In genomic region chr4:89294486-89295440, GRCm38 (mm10) we compare ENCODE assay signal across 8 mouse cellular contexts. TPM values are rescaled to one million over a fixed set of nuclear protein-coding genes. Genes with fewer than 3 reads are reported as not detected.
DNase-seq lines count a peak whose midpoint lies in the region; ATAC-seq and TF ChIP-seq lines count a peak whose summit lies in the region.

Gene Cdkn2a, minus strand, starts transcription at chr4:89294653.

- no peak; the same call in 1 of the 2 replicates for TF ChIP-seq CTCF in hindbrain, postnatal 0 days (IDR thresholded peaks at IDR 0.05; ENCODE audit: low read depth)

- no peak within 1 kb of the TSS for H3K27ac ChIP-seq in hindbrain, postnatal 0 days
- H3K27ac ChIP-seq in macrophage, result peak within 1 kb of the TSS; percentile 13; the same call in 1 of the 2 replicates

- H3K4me2 ChIP-seq in hindbrain, postnatal 0 days (ENCODE audit: low read depth, low read length), result peak within 1 kb of the TSS; percentile 86

- H3K4me3 ChIP-seq in hindbrain, postnatal 0 days (ENCODE audit: low read length), result peak within 1 kb of the TSS; percentile 58
- H3K4me3 ChIP-seq in macrophage (ENCODE audit: inconsistent target), result peak within 1 kb of the TSS; percentile 49

- DNase-seq in cerebellum, postnatal 25 days, result peak; percentile 58 to 64
- DNase-seq in gastrocnemius, postnatal 25 days, result peak; percentile 44
- peak; percentile 78 for DNase-seq in hindbrain, postnatal 0 days (ENCODE audit: low spot score)
- peak; percentile 40 to 50 for DNase-seq in left cerebral cortex, postnatal 14 days (ENCODE audit: low spot score in 2 of 2)
- peak; percentile 64 to 66 for DNase-seq in right cerebral cortex, postnatal 10 days (ENCODE audit: low spot score in 2 of 2)

- intact Hi-C loops in left cerebral cortex, postnatal 14 days (cut with DNase I), result loop anchor here (5.0 kb wide), 1 partner anchor 228 kb away; no protein-coding TSS in a partner anchor

- H3K36me3 ChIP-seq in hindbrain, postnatal 0 days (ENCODE audit: insufficient read depth, low read length), result no peaks in the 10 kb centered on the region
- H3K36me3 ChIP-seq in macrophage (ENCODE audit: inconsistent target), result no peaks in the 10 kb centered on the region

- ATAC-seq in activated CD4-positive, CD25-positive, alpha-beta regulatory T cell, adult 4 months, result peak; percentile 79
- ATAC-seq in hindbrain, postnatal 0 days, result peak; percentile 94
- no peak for ATAC-seq in monocyte, adult 5-6 weeks (replicated peaks; ENCODE audit: insufficient number of reproducible peaks, low FRiP score, low TSS enrichment, poor library complexity, severe bottlenecking)

- no peaks in the 10 kb centered on the region for H3K79me2 ChIP-seq in macrophage (ENCODE audit: inconsistent target)

- 0 out of 2 replicates have a peak, but pooled peaks cover 6% of the 10 kb centered on the region for H3K4me1 ChIP-seq in hindbrain, postnatal 0 days (ENCODE audit: insufficient read depth, low read length)

- under 1% methylated on average over 107 of the region's 117 CpGs for WGBS in hindbrain, postnatal 0 days
- WGBS in macrophage (ENCODE audit: missing documents), result 2% methylated on average over 97 of the region's 117 CpGs

- H3K9ac ChIP-seq in hindbrain, postnatal 0 days (replicated peaks; ENCODE audit: low read length), result peak within 1 kb of the TSS; percentile 38

- no peaks in the 10 kb centered on the region for H3K9me3 ChIP-seq in hindbrain, postnatal 0 days (ENCODE audit: low read length)

- peaks cover 86% of the 10 kb centered on the region for H3K27me3 ChIP-seq in hindbrain, postnatal 0 days (ENCODE audit: insufficient read depth, low read length)

RNA-seq across cellular contexts. Expression of gene Cdkn2a, which starts in this region (rescaled TPM):
- polyA plus RNA-seq in activated CD4-positive, CD25-positive, alpha-beta regulatory T cell, adult 4 months (2017; shearing (Covaris generic)), result under 1 TPM in 1 of 2 experiments, not detected in 1; 0.60 TPM
- total RNA-seq in gastrocnemius, postnatal 25 days (2021), result not detected
- total RNA-seq in hindbrain, postnatal 0 days (2014; rRNA removed), result not detected in 2 replicates
- polyA plus RNA-seq in hindbrain, postnatal 0 days (2015; fragmentation: Nextera tagmentation; extraction: Ambion mirVana), result not detected in 2 replicates
- total RNA-seq in left cerebral cortex, postnatal 14 days (2021), result under 1 TPM; 0.38 to 0.70 TPM
- 1 to 10 TPM in 1 of 26 experiments, not detected in 25; 6.9 TPM for total RNA-seq in macrophage (2018; cell fraction: chromatin; rRNA removed)
- total RNA-seq in macrophage (2018; cell fraction: cytosol; rRNA removed), result 1 to 10 TPM in 2 of 26 experiments, under 1 TPM in 20, not detected in 4; 0.19 to 1.4 (median 0.36) TPM
- not detected for total RNA-seq in macrophage (2018; cell fraction: nucleus; rRNA removed)
- 0.24 to 1.5 TPM (median 0.41 TPM) in 3 replicates for polyA plus RNA-seq in macrophage (2018)
- not detected in 3 replicates for total RNA-seq in monocyte, adult 5-6 weeks (2017)

Comparison
In these comparisons a context has a peak if more than half of its experiments do, and no peak if none do; other contexts are left out.
1. Peak in ATAC-seq in activated CD4-positive, CD25-positive, alpha-beta regulatory T cell, adult 4 months; RNA of the gene not detected or under 1 TPM.
2. Peak in DNase-seq in gastrocnemius, postnatal 25 days; RNA of the gene not detected or under 1 TPM.
3. Peak in DNase-seq, ATAC-seq, H3K4me3 ChIP-seq, H3K9ac ChIP-seq and H3K4me2 ChIP-seq in hindbrain, postnatal 0 days; RNA of the gene not detected or under 1 TPM.
4. Peak in DNase-seq in left cerebral cortex, postnatal 14 days; RNA of the gene not detected or under 1 TPM.